Mouse (Mus musculus): ENCODE results near the gene 4930404H24Rik.

4930404H24Rik gene

DNA sequence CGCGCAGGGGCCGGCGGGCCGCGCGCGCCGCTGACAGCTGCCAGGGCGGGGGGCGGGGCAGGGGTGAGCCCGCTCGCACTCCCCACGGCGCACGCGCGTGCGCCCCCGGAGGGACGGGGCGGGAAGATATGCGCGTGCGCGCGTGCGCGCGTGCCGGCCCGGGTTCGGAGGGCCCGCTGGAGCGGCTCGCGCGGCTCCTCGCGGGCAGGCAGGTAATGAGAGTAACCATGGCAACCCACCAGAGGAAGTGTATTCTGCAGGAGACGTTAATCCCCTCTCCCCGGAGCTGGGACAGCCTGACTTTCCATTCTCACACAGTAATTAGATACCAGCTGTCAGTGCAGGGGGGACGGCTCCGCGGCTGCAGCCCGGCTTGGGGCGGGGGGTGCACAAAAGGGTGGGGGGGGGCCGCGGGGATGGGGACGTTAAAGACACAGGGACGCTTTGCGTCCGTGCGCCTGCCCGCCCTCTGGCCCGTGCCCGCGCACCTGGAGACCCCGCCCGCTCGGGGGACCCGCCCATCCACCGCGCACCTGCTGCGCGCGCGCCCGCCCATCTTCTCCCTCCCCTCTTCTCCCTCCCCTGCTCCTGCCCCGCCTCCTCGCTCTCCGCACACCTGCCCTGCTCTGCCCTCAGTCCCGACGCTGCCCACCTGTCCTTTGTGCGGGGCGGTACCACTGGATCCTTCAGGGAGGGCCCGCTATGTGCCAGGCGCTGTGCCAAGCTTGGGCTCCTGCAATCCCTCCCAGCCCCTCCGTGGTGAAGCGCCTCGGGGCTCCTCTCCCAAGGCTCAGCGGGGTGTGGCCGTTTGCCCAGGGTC lies at the start of gene 4930404H24Rik:
TSS of gene 4930404H24Rik (plus strand) at position 218 of the 820 bp plus-strand sequence.
- ATAC-seq (ENCODE audit: insufficient number of reproducible peaks, low FRiP score, low TSS enrichment) = peak; percentile 24; the same call in 1 of the 2 replicates

DNA sequence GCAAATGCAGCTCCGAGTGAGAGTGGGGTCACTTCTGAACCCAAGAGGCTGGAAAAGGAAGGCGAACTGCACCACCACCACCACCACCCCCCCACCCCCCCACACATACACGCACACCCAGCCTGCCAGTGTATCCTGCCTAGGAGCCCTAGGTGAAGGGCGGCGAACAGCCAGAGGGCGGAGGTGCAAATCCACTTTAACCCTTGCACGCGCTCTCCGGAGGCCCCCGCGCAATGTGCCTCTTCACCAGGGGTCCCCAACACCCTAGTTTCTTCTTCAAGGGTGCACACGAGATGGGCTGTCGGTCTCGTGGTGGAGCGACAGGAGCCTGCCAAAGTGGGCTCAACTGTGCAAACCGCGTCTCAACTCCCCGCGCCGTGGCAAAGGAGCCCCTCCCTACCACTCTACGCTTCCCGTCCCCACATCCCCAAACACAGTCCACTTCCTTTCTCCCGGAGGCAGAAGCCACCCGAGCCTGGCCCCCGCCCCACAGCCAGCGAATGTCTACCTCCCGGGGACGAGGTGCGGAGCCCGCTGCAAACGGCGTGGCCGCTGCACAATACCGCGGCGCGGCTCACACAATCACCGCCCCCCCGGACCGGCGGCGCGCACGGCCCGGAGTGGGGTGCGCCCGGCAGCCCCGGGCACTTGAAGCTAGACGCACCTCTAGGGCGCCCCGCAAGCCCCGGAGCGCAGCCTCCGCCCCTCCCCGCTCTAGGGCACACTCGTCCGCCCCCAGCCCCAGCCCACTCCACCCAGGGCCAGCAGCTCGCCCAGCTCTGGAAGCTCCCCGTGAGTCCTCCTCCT lies 49.0 kb upstream of the 4930404H24Rik start:
- ATAC-seq (ENCODE audit: insufficient number of reproducible peaks, low FRiP score, low TSS enrichment) = peak; percentile 22; the same call in 1 of the 2 replicates

DNA sequence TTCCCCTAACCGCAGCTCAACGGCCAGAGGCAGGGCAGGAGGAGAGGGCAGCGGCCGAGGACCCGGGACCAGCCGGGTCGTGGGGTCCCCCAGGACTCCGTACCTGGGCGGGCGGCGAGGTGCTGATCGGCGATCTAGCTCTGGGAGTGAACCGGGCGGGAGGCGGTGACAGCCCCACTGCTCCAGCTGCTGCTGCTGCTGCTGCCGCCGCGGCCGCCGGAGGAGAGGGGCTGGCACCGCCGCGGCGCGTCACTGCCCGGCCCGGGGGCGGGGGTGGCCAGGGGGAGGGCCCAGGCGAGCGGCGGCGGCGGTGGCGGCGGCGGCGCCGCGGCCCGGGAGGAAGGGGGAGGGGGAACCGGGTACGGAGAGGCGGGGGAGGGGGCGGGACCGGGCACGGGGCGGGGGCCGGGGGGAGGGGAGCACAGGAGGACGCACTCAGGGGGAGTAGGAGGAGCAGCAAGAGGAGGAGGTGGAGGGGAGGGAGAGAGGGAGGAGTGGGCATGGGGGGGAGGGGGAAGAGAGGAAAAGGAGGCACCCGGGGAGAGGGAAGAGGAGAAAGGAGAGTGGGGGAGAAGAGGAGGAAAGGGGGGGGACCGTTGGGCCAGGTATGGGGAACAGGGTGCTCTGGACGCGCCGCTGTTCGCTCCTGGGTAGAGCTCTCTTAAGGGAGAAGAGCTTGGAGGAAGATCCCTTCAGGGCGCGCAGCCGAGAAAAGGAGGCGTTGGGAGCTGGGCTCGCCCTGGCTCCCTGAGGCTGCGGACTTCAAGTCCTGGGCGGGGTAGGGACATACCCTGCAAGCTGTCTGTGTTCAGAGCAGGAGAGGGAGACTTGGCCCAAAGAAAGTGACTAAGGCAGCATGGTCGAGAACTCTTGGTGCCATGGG lies 48.1 kb upstream of the 4930404H24Rik start:
- ATAC-seq (ENCODE audit: insufficient number of reproducible peaks, low FRiP score, low TSS enrichment) = 0 out of 2 replicates have a peak, but pooled peaks have one; percentile 37

DNA sequence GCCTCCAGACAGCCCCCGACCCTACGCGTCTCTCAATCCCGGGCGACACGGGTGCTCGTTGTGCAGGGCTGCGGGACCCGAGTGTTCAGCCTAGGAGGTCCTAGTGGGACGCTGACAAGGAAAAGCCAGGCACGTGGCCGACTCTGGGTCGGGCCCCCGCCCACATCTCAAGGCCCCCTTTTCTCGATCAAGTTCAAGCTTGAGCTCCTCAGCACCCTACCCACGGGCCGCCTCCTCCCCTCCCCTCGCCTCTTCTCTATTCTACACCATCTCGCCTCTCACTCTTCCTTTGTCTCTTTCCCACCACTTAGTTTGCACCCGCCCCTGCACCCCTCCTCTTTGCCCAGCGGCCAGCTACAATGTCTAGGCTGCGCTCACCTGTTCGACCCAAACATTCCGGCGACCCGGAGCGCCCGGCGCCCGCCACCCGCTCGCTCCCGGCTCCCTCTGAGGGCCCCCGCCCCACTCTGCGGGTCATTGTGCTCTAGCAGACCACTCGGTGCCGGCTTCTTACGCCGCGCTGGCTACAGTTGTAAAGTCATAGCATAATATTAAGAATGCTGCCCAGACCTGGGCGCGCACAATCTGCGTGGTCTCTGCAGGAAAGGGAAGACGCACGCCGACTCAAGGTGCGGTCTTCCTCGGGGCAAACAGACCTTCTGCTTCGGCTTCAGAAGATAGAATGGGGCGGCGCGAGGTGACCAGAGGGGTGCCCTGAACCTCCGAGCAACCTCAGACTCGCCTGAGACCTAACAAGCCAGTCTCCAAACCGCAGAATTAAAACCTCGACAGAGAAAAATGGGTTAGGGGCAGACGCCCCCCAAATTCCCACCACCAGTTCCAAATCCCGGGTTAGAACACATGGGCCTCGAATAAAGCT lies 47.2 kb upstream of the 4930404H24Rik start:
- ATAC-seq (ENCODE audit: insufficient number of reproducible peaks, low FRiP score, low TSS enrichment) = 0 out of 2 replicates have a peak, but pooled peaks have one; percentile 7

DNA sequence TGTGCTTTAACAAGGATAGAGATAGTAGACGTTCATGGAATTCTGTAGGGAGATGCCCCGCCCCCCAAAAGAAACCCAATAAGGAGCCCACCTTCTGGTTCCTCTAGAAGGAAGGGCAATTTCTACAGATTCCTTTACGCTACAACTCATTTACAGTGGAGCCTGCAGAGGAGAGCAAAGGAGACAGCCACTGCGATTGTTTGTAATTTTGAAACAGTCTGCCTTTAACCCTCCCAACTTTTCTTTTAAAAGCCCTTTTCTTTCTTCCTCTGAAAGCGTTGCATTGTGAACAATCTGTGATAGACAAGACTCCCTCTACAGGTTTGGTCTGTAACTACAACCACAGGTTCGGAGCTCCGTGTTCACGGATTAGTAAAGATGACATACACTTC lies 46.6 kb upstream of the 4930404H24Rik start:
- no peak for ATAC-seq (ENCODE audit: insufficient number of reproducible peaks, low FRiP score, low TSS enrichment)

DNA sequence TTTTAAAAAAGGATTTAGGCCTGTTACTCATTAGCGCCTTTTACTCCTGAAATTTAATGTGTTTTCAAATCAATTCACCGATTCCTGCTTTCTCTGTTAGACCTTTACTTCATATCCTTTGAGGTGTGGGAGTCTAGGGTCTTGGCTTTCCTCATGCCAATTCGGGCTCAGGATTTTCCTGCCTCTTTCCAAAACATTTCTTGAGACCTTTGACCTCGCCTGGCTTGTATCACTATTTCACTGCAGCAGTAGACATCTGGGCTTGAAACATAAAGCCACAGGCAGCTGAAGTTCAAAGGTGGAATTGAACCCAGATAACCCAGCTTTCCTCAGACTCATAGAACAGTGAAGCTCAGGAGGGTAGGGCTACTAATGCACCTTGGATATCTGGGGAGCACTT lies 46.1 kb upstream of the 4930404H24Rik start:
- ATAC-seq (ENCODE audit: insufficient number of reproducible peaks, low FRiP score, low TSS enrichment) = no peak

DNA sequence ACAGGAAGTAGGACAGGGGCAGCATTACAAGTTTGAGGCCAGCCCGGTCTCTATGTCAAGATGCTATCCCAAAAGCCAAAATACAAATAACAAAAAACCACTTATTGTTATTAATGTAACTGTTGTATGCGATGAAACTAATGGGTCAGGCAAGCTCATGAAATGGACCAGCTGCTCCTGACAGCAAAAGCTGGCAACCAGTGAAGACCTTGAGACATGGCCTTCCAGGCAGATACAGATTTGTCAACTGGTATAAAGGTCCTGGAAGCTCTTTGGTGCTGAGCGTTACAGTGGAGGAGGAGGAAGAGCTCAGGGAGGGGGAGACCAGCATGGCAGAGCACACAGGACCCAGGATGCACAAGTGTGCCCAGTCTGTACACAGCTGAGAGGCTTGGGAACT lies 44.9 kb upstream of the 4930404H24Rik start:
- ATAC-seq (ENCODE audit: insufficient number of reproducible peaks, low FRiP score, low TSS enrichment) = no peak

DNA sequence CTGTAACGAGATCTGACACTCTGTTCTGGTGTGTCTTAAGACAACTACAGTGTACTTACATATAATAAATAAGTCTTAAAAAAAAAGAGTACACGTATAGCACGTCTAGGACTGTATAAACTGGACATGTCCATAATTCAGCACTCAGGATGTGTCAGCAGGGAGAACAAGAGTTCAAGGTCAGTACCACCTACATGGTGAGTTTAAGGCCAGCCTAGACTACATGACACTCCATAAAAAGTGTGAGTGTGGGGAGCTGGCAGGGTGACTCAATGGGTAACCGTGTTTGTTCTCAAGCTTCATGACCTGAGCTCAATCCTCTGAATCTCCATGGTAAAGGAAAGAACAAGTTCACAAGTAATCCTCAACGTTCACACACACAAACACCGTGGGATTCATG lies 44.1 kb upstream of the 4930404H24Rik start:
- no peak for ATAC-seq (ENCODE audit: insufficient number of reproducible peaks, low FRiP score, low TSS enrichment)

DNA sequence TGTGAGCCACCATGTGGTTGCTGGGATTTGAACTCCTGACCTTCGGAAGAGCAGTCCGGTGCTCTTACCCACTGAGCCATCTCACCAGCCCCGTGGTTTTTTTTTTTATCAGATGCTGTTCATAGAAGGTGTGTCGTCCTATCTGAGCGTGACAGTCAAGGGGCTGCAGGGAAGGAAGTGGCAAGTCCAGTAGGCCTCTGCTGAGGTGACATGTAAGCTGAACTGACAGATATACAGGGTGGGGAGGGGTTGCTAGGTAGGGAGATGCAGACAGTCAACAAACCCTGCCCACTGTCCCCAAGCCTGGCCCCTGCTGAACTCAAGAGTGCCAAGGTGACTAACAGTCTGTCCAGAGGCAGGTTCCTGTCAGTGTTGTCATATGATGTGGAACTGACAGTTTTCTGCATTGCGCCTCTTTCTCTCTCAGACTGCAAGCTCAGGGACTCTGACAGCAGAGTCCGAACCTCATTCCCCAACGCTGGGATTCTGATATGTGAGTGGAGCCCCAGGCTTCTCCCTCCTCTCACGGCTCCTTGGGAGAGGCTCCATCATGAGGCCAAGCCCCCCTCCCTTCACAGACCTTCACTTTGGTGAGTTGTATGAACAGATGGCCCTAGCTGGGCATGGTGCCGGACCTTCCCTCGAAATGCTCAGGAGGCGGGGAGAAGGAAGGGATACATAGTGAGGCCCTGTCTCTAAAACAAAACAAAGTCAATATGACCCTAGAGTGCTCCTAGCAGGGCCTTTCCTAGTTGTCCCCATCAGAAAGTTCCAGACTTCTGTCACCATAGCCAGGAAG lies 38.4 kb upstream of the 4930404H24Rik start:
- ATAC-seq (ENCODE audit: insufficient number of reproducible peaks, low FRiP score, low TSS enrichment) = peak; percentile 72; the same call in 1 of the 2 replicates

DNA sequence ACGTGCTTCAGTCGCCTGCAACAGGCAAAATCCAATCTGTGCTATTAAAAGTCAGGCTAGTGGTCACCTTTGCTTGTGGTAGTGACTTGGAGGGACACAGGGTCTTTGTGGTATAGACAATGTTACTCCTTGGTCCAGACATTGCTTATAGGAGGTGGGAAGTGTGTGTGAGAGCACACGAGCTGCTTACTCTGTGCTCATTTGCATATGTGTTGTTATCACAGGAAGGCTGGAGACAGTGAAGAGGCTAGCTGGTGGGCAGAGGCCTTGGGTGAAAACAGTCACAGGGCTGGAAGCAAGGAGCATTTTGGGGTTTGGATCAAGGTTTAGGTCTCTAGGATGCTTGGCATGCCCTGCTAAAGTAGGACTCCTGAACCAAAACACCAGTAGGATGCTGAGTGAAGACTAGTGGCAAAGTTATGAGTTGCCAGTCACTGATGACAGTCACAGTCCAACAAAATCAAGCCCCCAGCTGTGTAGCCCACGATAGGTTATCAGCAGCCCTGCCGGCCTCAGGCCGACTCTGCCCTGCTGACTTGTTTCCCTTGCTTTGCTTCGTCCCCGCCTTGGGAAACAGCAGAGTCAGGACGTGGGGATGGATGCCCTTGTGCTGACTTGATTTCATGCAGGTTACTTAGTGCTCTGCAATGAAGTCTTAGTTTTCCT lies 37.6 kb upstream of the 4930404H24Rik start:
- ATAC-seq (ENCODE audit: insufficient number of reproducible peaks, low FRiP score, low TSS enrichment) = no peak

DNA sequence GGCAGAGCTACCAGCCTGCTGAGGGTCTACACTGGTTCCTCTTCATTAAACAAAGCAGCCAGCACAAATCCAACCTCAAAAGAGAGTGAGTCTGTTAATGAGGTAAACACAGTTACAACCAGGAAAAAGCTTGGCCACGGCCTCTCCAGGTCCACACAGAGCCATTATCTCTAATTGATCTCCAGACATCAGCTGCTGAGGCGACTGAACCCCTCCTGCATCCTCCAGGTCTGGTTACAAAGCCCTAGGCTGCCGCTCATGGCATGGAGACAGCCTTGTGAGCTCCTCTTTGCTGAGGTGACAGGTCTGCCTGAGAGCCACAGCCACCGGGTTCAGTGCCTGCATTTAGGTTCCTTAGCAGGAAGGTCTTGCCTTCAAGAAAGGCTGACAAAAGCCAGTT lies 35.1 kb upstream of the 4930404H24Rik start:
- no peak for ATAC-seq (ENCODE audit: insufficient number of reproducible peaks, low FRiP score, low TSS enrichment)

DNA sequence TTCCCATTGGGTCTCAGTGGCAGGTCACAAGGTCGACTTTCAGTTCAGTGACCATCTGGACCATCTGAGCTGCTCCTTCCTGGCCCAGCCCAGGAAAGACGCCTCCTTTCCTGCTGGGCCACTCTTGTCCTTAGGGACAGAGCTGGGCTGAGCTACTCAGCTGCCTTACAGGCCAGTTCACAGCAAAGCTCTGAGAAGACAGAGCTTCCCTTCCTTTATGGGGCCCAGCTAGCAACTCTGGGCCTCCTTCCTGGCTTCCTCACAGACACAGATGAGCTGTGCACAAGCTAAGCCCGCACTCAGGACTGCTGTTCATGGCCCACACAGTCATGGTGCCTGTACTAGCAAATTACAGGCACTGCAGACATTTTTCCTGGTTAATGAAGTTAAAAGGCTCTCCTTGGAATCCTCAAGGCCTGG lies 34.6 kb upstream of the 4930404H24Rik start:
- no peak for ATAC-seq (ENCODE audit: insufficient number of reproducible peaks, low FRiP score, low TSS enrichment)

DNA sequence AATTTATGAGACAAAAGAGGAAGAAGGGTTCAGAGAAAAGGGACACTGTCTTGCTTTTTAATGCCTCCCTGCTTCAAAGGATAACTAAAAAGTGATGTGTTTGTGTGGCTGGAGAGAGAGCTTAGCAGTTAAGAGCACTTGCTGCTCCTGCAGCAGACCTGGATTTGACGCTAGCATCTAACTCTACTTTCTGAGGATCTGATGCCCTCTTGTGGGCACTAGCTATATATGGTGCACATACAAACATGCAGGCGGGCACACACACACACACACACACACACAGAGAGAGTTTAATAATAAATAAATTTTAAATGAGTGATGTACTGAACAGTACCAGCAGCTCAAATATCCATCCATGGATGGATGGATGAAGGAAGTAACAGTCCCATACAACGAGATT lies 29.3 kb upstream of the 4930404H24Rik start:
- no peak for ATAC-seq (ENCODE audit: insufficient number of reproducible peaks, low FRiP score, low TSS enrichment)

DNA sequence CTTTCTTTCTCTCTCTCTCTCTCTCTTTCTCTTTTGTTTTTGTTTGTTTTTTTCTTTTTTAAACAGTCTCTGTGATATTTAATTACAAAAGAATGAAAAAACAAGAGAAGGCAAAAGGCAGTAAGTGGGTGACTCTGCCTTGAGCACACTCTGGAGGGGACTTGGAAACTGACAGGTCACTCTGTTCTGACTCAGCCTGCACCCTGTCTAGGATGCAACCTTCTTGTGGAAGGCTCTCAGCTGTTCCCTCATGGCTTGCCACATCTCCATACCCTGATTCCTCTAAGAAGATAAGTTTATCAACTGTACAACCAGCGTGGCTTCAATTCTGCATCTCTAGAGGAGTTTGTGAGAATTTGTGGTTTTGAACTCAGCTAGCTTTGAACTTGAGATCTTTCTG lies 25.2 kb upstream of the 4930404H24Rik start:
- ATAC-seq (ENCODE audit: insufficient number of reproducible peaks, low FRiP score, low TSS enrichment) = no peak

DNA sequence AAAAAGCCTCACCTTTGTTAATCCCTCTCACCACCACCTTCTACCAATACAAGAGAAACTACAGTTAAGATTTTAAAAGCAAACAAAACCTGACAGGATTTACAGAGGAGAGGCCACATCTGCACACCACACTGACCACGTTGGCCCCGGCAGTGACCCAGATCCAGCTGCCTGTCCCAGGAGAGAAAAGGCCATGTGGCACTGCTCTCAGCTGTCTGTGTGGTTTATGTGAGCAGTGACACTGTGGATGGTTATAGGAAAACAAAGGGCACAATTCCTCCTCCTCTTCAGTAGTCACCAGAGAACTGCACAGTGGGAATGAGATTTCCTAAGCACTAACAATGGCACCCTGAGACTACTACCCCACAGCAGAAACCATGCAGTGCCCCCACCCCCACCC lies 23.3 kb upstream of the 4930404H24Rik start:
- ATAC-seq (ENCODE audit: insufficient number of reproducible peaks, low FRiP score, low TSS enrichment) = no peak

DNA sequence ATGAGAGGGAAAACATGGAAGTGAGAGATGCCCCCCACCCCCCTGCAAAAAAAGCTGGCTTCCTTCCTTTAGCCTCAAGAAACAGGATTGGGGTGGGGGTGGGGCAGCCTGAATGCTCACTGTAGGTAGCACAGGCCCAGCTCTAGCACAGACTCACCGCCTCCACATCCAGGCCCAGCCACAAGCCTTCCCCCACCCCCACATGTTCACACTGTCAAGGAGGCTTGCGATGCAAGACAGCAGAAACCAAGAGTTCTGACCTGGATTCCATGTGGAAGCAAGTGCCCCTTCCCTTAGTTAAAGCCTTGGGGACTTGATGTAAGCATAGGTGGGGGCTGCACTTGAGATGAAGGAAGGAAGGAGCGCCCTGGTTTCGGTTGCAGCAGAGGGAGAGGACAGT lies 22.8 kb upstream of the 4930404H24Rik start:
- no peak for ATAC-seq (ENCODE audit: insufficient number of reproducible peaks, low FRiP score, low TSS enrichment)

DNA sequence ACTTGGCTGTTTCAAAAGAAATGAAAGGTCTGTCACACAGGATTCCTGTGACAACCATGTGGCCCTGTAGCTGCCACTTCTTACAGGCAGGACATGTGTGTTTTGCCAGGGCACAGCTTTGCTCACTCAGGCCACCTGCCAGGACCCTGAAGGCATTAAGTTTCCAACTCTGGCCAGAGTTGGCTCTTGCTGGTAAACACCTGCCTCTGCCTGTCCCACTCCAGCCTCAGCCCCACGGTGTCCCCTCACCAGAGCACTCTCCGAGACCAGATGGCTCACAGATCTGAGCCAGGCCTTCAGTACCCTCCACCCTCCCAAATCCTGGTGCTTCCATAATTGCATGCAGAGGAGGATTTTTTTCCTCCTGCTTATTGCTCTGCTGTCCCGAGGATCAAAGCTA lies 21.6 kb upstream of the 4930404H24Rik start:
- no peak for ATAC-seq (ENCODE audit: insufficient number of reproducible peaks, low FRiP score, low TSS enrichment)

Measured in cerebellum, adult (tissue).